8 mouse cellular contexts compared by ENCODE assay signal in genomic region chr4:121231772-121232414, GRCm38 (mm10). TPM values are rescaled to one million over a fixed set of nuclear protein-coding genes. Genes with fewer than 3 reads are reported as not detected.
DNase-seq lines count a peak whose midpoint lies in the region; ATAC-seq and TF ChIP-seq lines count a peak whose summit lies in the region.

No protein-coding gene starts in this region.

- WGBS in hindbrain, embryonic 11.5 days: 6% methylated on average over 5 of the region's 5 CpGs
- 9% methylated on average over 5 of the region's 5 CpGs for WGBS in limb, embryonic 14.5 days
- WGBS in neural tube, embryonic 14.5 days: 13% methylated on average over 5 of the region's 5 CpGs
- WGBS in intestine, embryonic 15.5 days: 18% methylated on average over 5 of the region's 5 CpGs

- no peak for TF ChIP-seq EP300 in MEL (IDR thresholded peaks at IDR 0.05; ENCODE audit: low read depth in 1 of 2, low read length in 2 of 2)

- peak; percentile 76 for ATAC-seq in hindbrain, embryonic 11.5 days (ENCODE audit: low FRiP score)
- peak; percentile 37; the same call in 1 of the 2 replicates for ATAC-seq in limb, embryonic 14.5 days (ENCODE audit: low FRiP score, low read depth)
- peak; percentile 74; the same call in 1 of the 2 replicates for ATAC-seq in neural tube, embryonic 14.5 days (ENCODE audit: low read depth)
- ATAC-seq in intestine, embryonic 15.5 days: no peak

- H3K4me2 ChIP-seq in hindbrain, embryonic 11.5 days (replicated peaks; ENCODE audit: low read depth, low read length): peak overlapping the region; percentile 20; the same call in 1 of the 2 replicates
- no peak overlapping the region for H3K4me2 ChIP-seq in limb, embryonic 14.5 days (replicated peaks; ENCODE audit: low read depth, low read length, severe bottlenecking)
- no peak overlapping the region; the same call in 1 of the 2 replicates for H3K4me2 ChIP-seq in neural tube, embryonic 14.5 days (ENCODE audit: low read depth, low read length)
- H3K4me2 ChIP-seq in intestine, embryonic 15.5 days (replicated peaks): no peak overlapping the region

- H3K4me1 ChIP-seq in MEL (ENCODE audit: control insufficient read depth in 1 of 2, insufficient read depth in 2 of 2, low read length in 2 of 2): no peaks in the 10 kb centered on the region
- no peaks in the 10 kb centered on the region for H3K4me1 ChIP-seq in hindbrain, embryonic 11.5 days (replicated peaks; ENCODE audit: control insufficient read depth, insufficient read depth, low read length)
- no peaks in the 10 kb centered on the region for H3K4me1 ChIP-seq in limb, embryonic 14.5 days (ENCODE audit: control insufficient read depth, insufficient read depth, low read length)
- H3K4me1 ChIP-seq in neural tube, embryonic 14.5 days (ENCODE audit: control insufficient read depth, insufficient read depth, low read length): 0 out of 2 replicates have a peak, but pooled peaks cover 2% of the 10 kb centered on the region
- H3K4me1 ChIP-seq in intestine, embryonic 15.5 days (replicated peaks): no peaks in the 10 kb centered on the region

- no peak overlapping the region for H3K27ac ChIP-seq in MEL (ENCODE audit: control insufficient read depth, low read depth, low read length)
- no peak overlapping the region for H3K27ac ChIP-seq in hindbrain, embryonic 11.5 days (ENCODE audit: low read depth, low read length)
- no peak overlapping the region for H3K27ac ChIP-seq in limb, embryonic 14.5 days (replicated peaks; ENCODE audit: low read depth, low read length)
- H3K27ac ChIP-seq in neural tube, embryonic 14.5 days (ENCODE audit: low read depth, low read length): no peak overlapping the region
- H3K27ac ChIP-seq in intestine, embryonic 15.5 days: no peak overlapping the region

- no peaks in the 10 kb centered on the region for H3K9me3 ChIP-seq in MEL (replicated peaks; ENCODE audit: insufficient read depth, low read length)
- no peaks in the 10 kb centered on the region for H3K9me3 ChIP-seq in hindbrain, embryonic 11.5 days (ENCODE audit: control insufficient read depth, low read length)
- H3K9me3 ChIP-seq in limb, embryonic 14.5 days (ENCODE audit: control insufficient read depth, low read length): no peaks in the 10 kb centered on the region
- no peaks in the 10 kb centered on the region for H3K9me3 ChIP-seq in neural tube, embryonic 14.5 days (ENCODE audit: control insufficient read depth, low read length)
- no peaks in the 10 kb centered on the region for H3K9me3 ChIP-seq in intestine, embryonic 15.5 days

- H3K9ac ChIP-seq in MEL (ENCODE audit: control insufficient read depth, low read depth, low read length, poor library complexity, severe bottlenecking): no peak overlapping the region
- H3K9ac ChIP-seq in hindbrain, embryonic 11.5 days (ENCODE audit: low read depth, low read length): no peak overlapping the region
- no peak overlapping the region for H3K9ac ChIP-seq in limb, embryonic 14.5 days (ENCODE audit: low read depth, low read length, severe bottlenecking)
- H3K9ac ChIP-seq in neural tube, embryonic 14.5 days (replicated peaks; ENCODE audit: low read depth, low read length): no peak overlapping the region
- H3K9ac ChIP-seq in intestine, embryonic 15.5 days: no peak overlapping the region

- H3K36me3 ChIP-seq in MEL (ENCODE audit: control insufficient read depth in 1 of 2, insufficient read depth in 2 of 2, low read length in 2 of 2): no peaks in the 10 kb centered on the region
- H3K36me3 ChIP-seq in hindbrain, embryonic 11.5 days (ENCODE audit: control insufficient read depth, insufficient read depth, low read length): no peaks in the 10 kb centered on the region
- H3K36me3 ChIP-seq in limb, embryonic 14.5 days (ENCODE audit: control insufficient read depth, insufficient read depth, low read length): no peaks in the 10 kb centered on the region
- H3K36me3 ChIP-seq in neural tube, embryonic 14.5 days (ENCODE audit: control insufficient read depth, insufficient read depth, low read length): no peaks in the 10 kb centered on the region
- no peaks in the 10 kb centered on the region for H3K36me3 ChIP-seq in intestine, embryonic 15.5 days

- peak; percentile 57 for TF ChIP-seq RAD21 in MEL (IDR thresholded peaks at IDR 0.05; ENCODE audit: low read depth, low read length)

- no peaks in the 10 kb centered on the region for H3K79me2 ChIP-seq in MEL (ENCODE audit: control insufficient read depth, insufficient read depth, low read length, poor library complexity)

- peak; percentile 61 to 73 for DNase-seq in layer of hippocampus, postnatal 10 days (ENCODE audit: low spot score in 2 of 2)
- no peak for DNase-seq in layer of hippocampus, adult 9-10 months (ENCODE audit: low spot score)
- peak; percentile 43 for DNase-seq in MEL (ENCODE audit: low read depth, low spot score)
- peak; percentile 58 for DNase-seq in embryo, embryonic 10 days (ENCODE audit: low spot score)
- DNase-seq in hindbrain, embryonic 11.5 days (ENCODE audit: low spot score): peak; percentile 66
- peak; percentile 55 for DNase-seq in limb, embryonic 14.5 days (ENCODE audit: low spot score)

- no peaks in the 10 kb centered on the region; a peak in 1 of 4 replicates for H3K27me3 ChIP-seq in MEL (ENCODE audit: control insufficient read depth in 1 of 2, insufficient read depth in 2 of 2, low read length in 2 of 2)
- H3K27me3 ChIP-seq in hindbrain, embryonic 11.5 days (ENCODE audit: control insufficient read depth, insufficient read depth, low read length): no peaks in the 10 kb centered on the region
- no peaks in the 10 kb centered on the region for H3K27me3 ChIP-seq in limb, embryonic 14.5 days (ENCODE audit: control insufficient read depth, insufficient read depth, low read length)
- no peaks in the 10 kb centered on the region for H3K27me3 ChIP-seq in neural tube, embryonic 14.5 days (ENCODE audit: control insufficient read depth, insufficient read depth, low read length)
- H3K27me3 ChIP-seq in intestine, embryonic 15.5 days (replicated peaks): peaks cover 4% of the 10 kb centered on the region; the same call in 1 of the 2 replicates

- no peak overlapping the region for H3K4me3 ChIP-seq in MEL (ENCODE audit: control insufficient read depth in 1 of 2, insufficient read depth in 1 of 2, low read depth in 2 of 2, low read length in 2 of 2)
- H3K4me3 ChIP-seq in hindbrain, embryonic 11.5 days (ENCODE audit: low read depth, low read length): no peak overlapping the region
- no peak overlapping the region for H3K4me3 ChIP-seq in limb, embryonic 14.5 days (replicated peaks; ENCODE audit: low read length)
- H3K4me3 ChIP-seq in neural tube, embryonic 14.5 days (ENCODE audit: low read depth, low read length): no peak overlapping the region
- H3K4me3 ChIP-seq in intestine, embryonic 15.5 days (replicated peaks): no peak overlapping the region

- TF ChIP-seq POLR2A in MEL (IDR thresholded peaks at IDR 0.05; ENCODE audit: control insufficient read depth in 1 of 2, insufficient read depth in 1 of 2, low read depth in 1 of 2, low read length in 2 of 2, poor library complexity in 1 of 2): no peak
- TF ChIP-seq POLR2A in limb, embryonic 14.5 days (IDR thresholded peaks at IDR 0.05; ENCODE audit: borderline replicate concordance, extremely low read depth, insufficient read depth, insufficient read length): no peak

- peak in 2 of 3 experiments; percentile 54 to 59; a peak in 4 of 6 replicates for TF ChIP-seq CTCF in MEL (IDR thresholded peaks at IDR 0.05 in 2 of 3, conservative IDR thresholded peaks at IDR 0.05 in 1 of 3; ENCODE audit: control insufficient read depth in 1 of 3, insufficient read depth in 1 of 3, low read depth in 2 of 3, low read length in 3 of 3, poor library complexity in 1 of 3, severe bottlenecking in 1 of 3)

TF ChIP-seq in MEL, 35 proteins besides CTCF, POLR2A, EP300 and RAD21:
- TF ChIP-seq USF2 (IDR thresholded peaks at IDR 0.05; ENCODE audit: borderline replicate concordance in 1 of 2, insufficient read depth in 1 of 2, low read depth in 1 of 2, low read length in 2 of 2) (no peak), ZC3H11A (IDR thresholded peaks at IDR 0.05; ENCODE audit: low read depth, low read length) (peak; percentile 8; the same call in 1 of the 2 replicates), SMC3 (IDR thresholded peaks at IDR 0.05; ENCODE audit: low read depth, low read length) (peak; percentile 47)

RNA-seq across cellular contexts. Expression of gene Rlf, which starts 17.0 kb away (rescaled TPM):
- total RNA-seq in layer of hippocampus, postnatal 10 days (2021): 10 to 100 TPM; 31.5 to 31.8 TPM
- 17.3 and 21.0 TPM in 2 replicates for total RNA-seq in MEL (2012; rRNA removed)
- 10 to 100 TPM; 14.1 to 54.0 TPM for polyA plus RNA-seq in MEL (2012; ENCODE audit: insufficient read depth in 1 of 2, insufficient read length in 2 of 2, low read depth in 1 of 2, low replicate concordance in 2 of 2, missing spikeins in 1 of 2)
- polyA plus RNA-seq in hindbrain, embryonic 11.5 days (2014; fragmentation: Nextera tagmentation; extraction: Ambion mirVana): 26.7 and 34.1 TPM in 2 replicates
- polyA plus RNA-seq in limb, embryonic 14.5 days (2012; rRNA removed): 14.6 and 17.7 TPM in 2 replicates
- 19.5 and 21.5 TPM in 2 replicates for polyA plus RNA-seq in limb, embryonic 14.5 days (2014; fragmentation: Nextera tagmentation; extraction: Ambion mirVana)
- 28.2 and 30.5 TPM in 2 replicates for polyA plus RNA-seq in neural tube, embryonic 14.5 days (2014; fragmentation: Nextera tagmentation; extraction: Ambion mirVana)
- polyA plus RNA-seq in intestine, embryonic 15.5 days (2015; fragmentation: Nextera tagmentation; extraction: Ambion mirVana): 22.2 and 23.0 TPM in 2 replicates
